Mouse (Mus musculus) stomach, postnatal 0 days (tissue): ENCODE results near the gene Clec2e.

Experiments
- CTCF ChIP-seq: IDR thresholded peaks from 2 replicates; pipeline ENCODE4 v1.5.1; 2016; ENCODE audit warnings: antibody characterized with exemption, low read depth, mild to moderate bottlenecking, moderate library complexity
- EP300 ChIP-seq: optimal IDR thresholded peaks from 2 replicates; pipeline ENCODE3; 2016; ENCODE audit warnings: antibody characterized with exemption

DNA sequence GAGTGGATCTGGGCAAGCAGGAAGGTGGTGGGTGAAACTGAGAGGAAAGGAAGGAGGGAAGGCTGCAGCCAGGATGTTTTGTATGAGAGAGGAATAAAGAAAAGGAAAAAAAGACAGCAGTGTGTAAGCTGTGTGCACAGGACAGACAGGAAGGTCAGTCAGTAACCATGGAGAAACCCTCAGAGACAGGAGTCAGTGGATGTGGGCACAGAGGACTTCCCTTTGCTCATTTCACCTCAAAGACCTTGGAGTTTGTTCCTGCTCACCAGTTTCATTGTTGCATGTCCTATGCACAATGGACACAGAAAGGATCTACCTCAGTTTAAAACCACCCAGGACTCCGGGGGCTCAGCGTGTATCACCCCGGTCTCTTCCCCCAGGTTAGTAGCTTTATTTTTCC, 15.5 kb upstream of the Clec2e start:
- TF ChIP-seq EP300: no peak
- TF ChIP-seq CTCF: no peak
